In the genomic region with DNA sequence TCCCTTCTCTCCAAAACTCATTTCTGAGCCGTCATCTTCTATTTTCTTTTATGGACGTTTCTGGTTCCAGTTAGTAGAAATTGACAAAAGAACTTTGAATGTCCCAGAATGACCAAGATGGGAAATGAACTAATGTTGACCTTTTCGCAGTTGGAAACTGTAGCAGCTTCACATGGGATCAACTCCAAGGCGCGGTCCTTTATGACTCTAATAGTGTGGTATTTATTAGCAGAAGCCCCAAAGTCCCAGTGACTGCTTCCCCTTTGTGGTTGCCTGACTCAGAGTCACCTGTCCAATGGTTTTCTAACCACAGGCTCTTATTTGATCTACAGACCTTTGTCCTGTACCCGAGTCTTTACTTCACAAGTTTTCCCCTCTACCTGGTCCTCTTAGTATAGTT, we compare ENCODE assay signal across 13 mouse cellular contexts.
"Had no signal": no experiment of that assay in that cellular context is flagged by ENCODE, and none has a peak within 500 bp of the region (broad histone marks: within the 10 kb centered on the region; RNA-seq: fewer than 3 reads in every experiment).

No protein-coding gene starts in this region.

- H3K36me3 ChIP-seq: limb, embryonic 12.5 days; midbrain, embryonic 15.5 days; neural tube, embryonic 13.5 days had no signal

- H3K4me2 ChIP-seq: limb, embryonic 12.5 days; midbrain, embryonic 15.5 days; neural tube, embryonic 13.5 days had no signal

- H3K9ac ChIP-seq: limb, embryonic 12.5 days; liver, embryonic 14.5 days; midbrain, embryonic 15.5 days; neural tube, embryonic 13.5 days had no signal

- H3K27ac ChIP-seq: limb, embryonic 12.5 days; liver, embryonic 14.5 days; midbrain, embryonic 15.5 days; neural tube, embryonic 13.5 days had no signal

- H3K4me3 ChIP-seq: limb, embryonic 12.5 days; midbrain, embryonic 15.5 days; neural tube, embryonic 13.5 days had no signal

- DNase-seq: kidney, adult 11 months; kidney, adult 9 months; kidney, postnatal 10 days; lung, adult 18-20 months; lung, postnatal 36 days; retina, postnatal 1 day; right cerebral cortex, postnatal 4 days; thymus, adult 18-20 months; thymus, postnatal 14 days had no signal

- H3K9me3 ChIP-seq: limb, embryonic 12.5 days; midbrain, embryonic 15.5 days; neural tube, embryonic 13.5 days had no signal

- H3K27me3 ChIP-seq: limb, embryonic 12.5 days; midbrain, embryonic 15.5 days; neural tube, embryonic 13.5 days had no signal

- H3K4me1 ChIP-seq: limb, embryonic 12.5 days; midbrain, embryonic 15.5 days; neural tube, embryonic 13.5 days had no signal

- ATAC-seq: midbrain, embryonic 15.5 days had no signal
